Mouse (Mus musculus) urinary bladder, adult 2 months (tissue): ENCODE measurements around the gene Magee1. TPM values are rescaled to one million over a fixed set of nuclear protein-coding genes. Genes with fewer than 3 reads are reported as not detected.
"Not testable (repeated sequence)": the region's sequence is repeated elsewhere in the genome, so short reads cannot be mapped to it uniquely, and the experiment has no call there.

Experiments used
- DNase-seq: peaks from one replicate; pipeline ENCODE4 v3.0.0; 2022; ENCODE audit warnings: low spot score
- polyA plus RNA-seq: library from polyadenylated mRNA; depleted of rRNA; stranded (reverse); fragments of >200 nt; gene quantifications from 2 replicates; pipeline ENCODE4 v1.2.3, GENCODE M21; 2012; rRNA removed

Magee1 gene
- 9.8 and 10.7 TPM in 2 replicates for polyA plus RNA-seq

GRCm38 (mm10) chrX:105120275-105121226, at the start of gene Magee1:
TSS of gene Magee1 (plus strand) at chrX:105120378.
- peak; percentile 45 for DNase-seq

- DNase-seq, result no peak
Measured at GRCm38 (mm10) chrX:105079151-105079550, 41.0 kb upstream of the Magee1 start.

- DNase-seq, result peak; percentile 80
Measured at GRCm38 (mm10) chrX:105079615-105080092, 40.5 kb upstream of the Magee1 start, which contains the start of gene Pbdc1. TSS of gene Pbdc1 (plus strand) at chrX:105079756.

GRCm38 (mm10) chrX:105080096-105080495, 40.1 kb upstream of the Magee1 start:
- DNase-seq, result no peak

- DNase-seq, result not testable (repeated sequence)
Measured at GRCm38 (mm10) chrX:105083013-105083412, 37.2 kb upstream of the Magee1 start.

GRCm38 (mm10) chrX:105104175-105104574, 16.0 kb upstream of the Magee1 start:
- no peak for DNase-seq

- DNase-seq, result no peak
Measured at GRCm38 (mm10) chrX:105114994-105115393, 5.2 kb upstream of the Magee1 start.

- DNase-seq, result peak; percentile 42
Measured at GRCm38 (mm10) chrX:105121227-105121865, 1.2 kb downstream of the Magee1 start.

- no peak for DNase-seq
Measured at GRCm38 (mm10) chrX:105124903-105125302, 4.7 kb downstream of the Magee1 start.

- no peak for DNase-seq
Measured at GRCm38 (mm10) chrX:105151872-105152461, 31.8 kb downstream of the Magee1 start.

GRCm38 (mm10) chrX:105165007-105165406, 44.8 kb downstream of the Magee1 start:
- DNase-seq, result not testable (repeated sequence)

GRCm38 (mm10) chrX:105167217-105167616, 47.0 kb downstream of the Magee1 start:
- no peak for DNase-seq

Other genes with a start within 250 kb of the Magee1 start
- 11.8 and 12.5 TPM in 2 replicates for gene Pbdc1, start 40.6 kb upstream of the Magee1 start, polyA plus RNA-seq